Mouse (Mus musculus): Measurements from ENCODE around the gene Depdc1b.

The Depdc1b gene

GRCm38 (mm10) chr13:108437424-108437823 lies 121.3 kb downstream of the Depdc1b start:
- in situ Hi-C loops (cut with MboI): no loop called here

- in situ Hi-C loops (cut with MboI): no loop called here
Observed at GRCm38 (mm10) chr13:108439012-108439411, 122.9 kb downstream of the Depdc1b start.

- in situ Hi-C loops (cut with MboI): no loop called here
Observed at GRCm38 (mm10) chr13:108448348-108448931, 132.3 kb downstream of the Depdc1b start.

- in situ Hi-C loops (cut with MboI): no loop called here
Observed at GRCm38 (mm10) chr13:108449116-108450097, 133.3 kb downstream of the Depdc1b start, which contains the start of gene Pde4d. TSS of gene Pde4d (plus strand) at chr13:108449948.

- in situ Hi-C loops (cut with MboI): no loop called here
Observed at GRCm38 (mm10) chr13:108451122-108451521, 135.0 kb downstream of the Depdc1b start.

- in situ Hi-C loops (cut with MboI): no loop called here
Observed at GRCm38 (mm10) chr13:108453064-108453919, 137.2 kb downstream of the Depdc1b start.

All from mature B cell (primary cell).